9 mouse cellular contexts compared by ENCODE assay signal in genomic region chr2:118028881-118029280, GRCm38 (mm10).
A peak's percentile ranks its signal among the peaks of the same experiment; 100 is the strongest.
DNase-seq lines count a peak whose midpoint lies in the region; ATAC-seq and TF ChIP-seq lines count a peak whose summit lies in the region.
"Had no signal": no experiment of that assay in that cellular context is flagged by ENCODE, and none has a peak within 500 bp of the region (broad histone marks: within the 10 kb centered on the region; RNA-seq: fewer than 3 reads in every experiment).

No protein-coding gene starts in this region.

- no peak overlapping the region for H3K4me3 ChIP-seq in intestine, embryonic 16.5 days (ENCODE audit: low read length)
- no peak overlapping the region for H3K4me3 ChIP-seq in intestine, embryonic 15.5 days (replicated peaks)
- H3K4me3 ChIP-seq in gastrocnemius, adult 2 months: no peak overlapping the region
- H3K4me3 ChIP-seq: limb, embryonic 12.5 days had no signal

- no peak overlapping the region for H3K4me2 ChIP-seq in intestine, embryonic 16.5 days (ENCODE audit: low read depth, low read length)
- no peak overlapping the region for H3K4me2 ChIP-seq in intestine, embryonic 15.5 days (replicated peaks)
- H3K4me2 ChIP-seq: limb, embryonic 12.5 days had no signal

- ATAC-seq in intestine, embryonic 16.5 days: no peak
- no peak for ATAC-seq in intestine, embryonic 15.5 days

- intact Hi-C loops in gastrocnemius, adult 2 months (cut with DNase I): no loop called here
- intact Hi-C loops in heart, postnatal 36 days (cut with DNase I): loop anchor here (5.0 kb wide), 1 partner anchor 83 kb away; the partner anchor contains the start of gene Thbs1

- no peaks in the 10 kb centered on the region for H3K27me3 ChIP-seq in intestine, embryonic 16.5 days (replicated peaks; ENCODE audit: control insufficient read depth, insufficient read depth, low read length)
- H3K27me3 ChIP-seq in intestine, embryonic 15.5 days (replicated peaks): no peaks in the 10 kb centered on the region
- H3K27me3 ChIP-seq: limb, embryonic 12.5 days had no signal

- no peaks in the 10 kb centered on the region for H3K4me1 ChIP-seq in intestine, embryonic 16.5 days (ENCODE audit: control insufficient read depth, insufficient read depth, low read length)
- no peaks in the 10 kb centered on the region for H3K4me1 ChIP-seq in intestine, embryonic 15.5 days (replicated peaks)
- H3K4me1 ChIP-seq: limb, embryonic 12.5 days had no signal

- no peak for TF ChIP-seq CTCF in gastrocnemius, adult 2 months (IDR thresholded peaks at IDR 0.05)

- peak overlapping the region; percentile 33 for H3K27ac ChIP-seq in intestine, embryonic 16.5 days (ENCODE audit: low read length)
- H3K27ac ChIP-seq in intestine, embryonic 15.5 days: no peak overlapping the region
- H3K27ac ChIP-seq in gastrocnemius, adult 2 months: peak overlapping the region; percentile 66
- H3K27ac ChIP-seq: limb, embryonic 12.5 days had no signal

- H3K9me3 ChIP-seq in intestine, embryonic 16.5 days (ENCODE audit: control insufficient read depth, low read length): no peaks in the 10 kb centered on the region
- H3K9me3 ChIP-seq in intestine, embryonic 15.5 days: no peaks in the 10 kb centered on the region
- H3K9me3 ChIP-seq: limb, embryonic 12.5 days had no signal

- WGBS in intestine, embryonic 16.5 days: 71% methylated on average over 1 of the region's 1 CpGs
- 74% methylated on average over 1 of the region's 1 CpGs for WGBS in intestine, embryonic 15.5 days

- H3K9ac ChIP-seq in intestine, embryonic 16.5 days (ENCODE audit: low read depth, low read length): no peak overlapping the region
- H3K9ac ChIP-seq in intestine, embryonic 15.5 days: no peak overlapping the region
- H3K9ac ChIP-seq: limb, embryonic 12.5 days had no signal

- DNase-seq in adipocyte (ENCODE audit: low spot score): peak; percentile 86
- DNase-seq in gastrocnemius, adult 2 months: peak; percentile 72
- DNase-seq in heart, postnatal 36 days: peak; percentile 49 to 52
- DNase-seq in right cerebral cortex, adult 2 months (ENCODE audit: low spot score in 2 of 2): no peak
- DNase-seq in layer of hippocampus, adult 18-20 months (ENCODE audit: low spot score in 2 of 2): no peak
- DNase-seq: kidney, adult 8-10 months had no signal

- H3K36me3 ChIP-seq in intestine, embryonic 16.5 days (ENCODE audit: control insufficient read depth, insufficient read depth, low read length): no peaks in the 10 kb centered on the region
- H3K36me3 ChIP-seq in intestine, embryonic 15.5 days: no peaks in the 10 kb centered on the region
- H3K36me3 ChIP-seq: limb, embryonic 12.5 days had no signal

Comparison
In these comparisons a context has a peak if more than half of its experiments do, and no peak if none do; other contexts are left out.
1. DNase-seq: peak in adipocyte (single experiment), gastrocnemius, adult 2 months (single experiment) and heart, postnatal 36 days (2 of 2); none in right cerebral cortex, adult 2 months (0 of 2) and layer of hippocampus, adult 18-20 months (0 of 2).